Mouse (Mus musculus) limb, embryonic 13.5 days (tissue): Measurements from ENCODE around the gene Nat8f2. TPM values are rescaled to one million over a fixed set of nuclear protein-coding genes. Genes with fewer than 3 reads are reported as not detected.
"Not testable (repeated sequence)": the region's sequence is repeated elsewhere in the genome, so short reads cannot be mapped to it uniquely, and the experiment has no call there.

Source experiments
- ATAC-seq: fragments of 200-750 bp; cut with Nextera tagmentation; 2 replicates; pipeline ENCODE4 v1.8.0; 2017; ENCODE audit warnings: low read depth, moderate number of reproducible peaks, moderate TSS enrichment; ENCODE audit not compliant: low FRiP score
- H3K27ac ChIP-seq: fragments of 300-500 bp; sonication (generic); 2 replicates; pipeline ENCODE4 v1.5.1; 2015; ENCODE audit warnings: inconsistent platforms, mild to moderate bottlenecking, moderate library complexity
- H3K27me3 ChIP-seq: fragments of 300-500 bp; sonication (generic); 2 replicates; pipeline ENCODE4 v1.6.1; 2015; ENCODE audit warnings: mild to moderate bottlenecking, inconsistent platforms
- H3K36me3 ChIP-seq: fragments of 300-500 bp; sonication (generic); 2 replicates; pipeline ENCODE4 v1.6.1; 2015; ENCODE audit warnings: inconsistent platforms, mild to moderate bottlenecking, moderate library complexity
- H3K4me1 ChIP-seq: fragments of 300-500 bp; sonication (generic); 2 replicates; pipeline ENCODE4 v1.6.1; 2015; ENCODE audit warnings: inconsistent platforms
- H3K4me2 ChIP-seq: fragments of 300-500 bp; sonication (generic); replicated peaks from 2 replicates; pipeline ENCODE4 v1.6.1; 2015; ENCODE audit warnings: inconsistent platforms, mild to moderate bottlenecking, moderate library complexity
- H3K4me3 ChIP-seq: fragments of 300-500 bp; sonication (generic); 2 replicates; pipeline ENCODE4 v1.5.1; 2015; ENCODE audit warnings: moderate library complexity, mild to moderate bottlenecking, inconsistent platforms
- H3K9ac ChIP-seq: fragments of 300-500 bp; sonication (generic); 2 replicates; pipeline ENCODE4 v1.6.1; 2015; ENCODE audit warnings: mild to moderate bottlenecking, inconsistent platforms
- H3K9me3 ChIP-seq: fragments of 300-500 bp; sonication (generic); 2 replicates; pipeline ENCODE4 v1.6.1; 2016; ENCODE audit warnings: inconsistent platforms
- WGBS: fragments of 180-500 bp; shearing (Covaris S2); methylation state at CpG from one replicate; pipeline ENCODE4 v1.1.7; 2015; 5-methylcytosine and 5-hydroxymethylcytosine counted together
- polyA plus RNA-seq: library from polyadenylated mRNA; unstranded; fragments of >200 nt; fragmentation: Nextera tagmentation; extraction: Ambion mirVana; gene quantifications from 2 replicates; pipeline ENCODE4 v1.2.1, GENCODE M21; 2015

Gene Nat8f2
- polyA plus RNA-seq, 1 experiment from 2014 or later: not detected

DNA sequence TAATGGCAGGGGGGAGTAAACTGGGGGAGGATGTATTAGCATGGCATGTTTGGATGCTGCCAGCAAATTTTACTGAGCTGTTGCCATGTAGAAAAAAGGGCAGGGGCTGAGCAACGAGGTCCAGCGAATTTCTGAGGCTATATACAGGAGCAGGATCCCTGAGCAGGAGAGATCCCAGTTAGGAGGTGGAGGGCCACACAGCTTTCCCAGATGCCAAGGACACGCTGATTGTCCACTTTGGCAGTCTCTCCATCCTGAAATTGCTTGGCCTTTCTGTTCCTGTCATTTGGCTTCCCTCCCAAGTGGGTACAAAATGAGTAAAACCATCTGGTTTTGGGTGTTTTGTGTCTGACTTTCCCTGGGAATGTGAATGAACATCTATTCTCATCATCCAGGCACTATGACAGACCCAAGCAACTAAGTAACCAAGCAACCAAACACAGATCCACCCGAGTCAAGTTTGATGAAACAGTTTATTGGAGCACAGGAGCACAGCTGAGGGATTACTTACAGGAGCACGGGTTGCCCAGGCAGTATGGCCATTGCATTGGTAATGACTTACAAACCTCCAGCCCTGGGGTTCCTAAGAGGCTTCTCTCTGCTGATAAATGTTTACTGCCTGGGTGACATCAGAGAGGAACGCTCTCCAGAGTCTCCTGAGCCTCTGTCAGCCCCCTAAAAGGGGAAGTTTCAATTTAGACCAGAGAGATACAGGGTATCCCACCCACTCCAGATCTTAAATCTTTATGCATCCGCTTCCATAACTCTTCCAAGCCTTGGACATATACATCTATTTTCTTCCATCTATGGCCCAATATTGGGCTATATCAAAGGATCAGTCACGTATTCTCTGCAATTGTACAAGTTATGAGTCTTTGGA, 29.9 kb upstream of the Nat8f2 start:
- ATAC-seq, H3K27me3 ChIP-seq, H3K4me2 ChIP-seq, H3K4me3 ChIP-seq, H3K27ac ChIP-seq, H3K9ac ChIP-seq, H3K9me3 ChIP-seq, H3K4me1 ChIP-seq, H3K36me3 ChIP-seq: not testable (repeated sequence)
- WGBS: 73% methylated on average over 6 of the region's 8 CpGs

DNA sequence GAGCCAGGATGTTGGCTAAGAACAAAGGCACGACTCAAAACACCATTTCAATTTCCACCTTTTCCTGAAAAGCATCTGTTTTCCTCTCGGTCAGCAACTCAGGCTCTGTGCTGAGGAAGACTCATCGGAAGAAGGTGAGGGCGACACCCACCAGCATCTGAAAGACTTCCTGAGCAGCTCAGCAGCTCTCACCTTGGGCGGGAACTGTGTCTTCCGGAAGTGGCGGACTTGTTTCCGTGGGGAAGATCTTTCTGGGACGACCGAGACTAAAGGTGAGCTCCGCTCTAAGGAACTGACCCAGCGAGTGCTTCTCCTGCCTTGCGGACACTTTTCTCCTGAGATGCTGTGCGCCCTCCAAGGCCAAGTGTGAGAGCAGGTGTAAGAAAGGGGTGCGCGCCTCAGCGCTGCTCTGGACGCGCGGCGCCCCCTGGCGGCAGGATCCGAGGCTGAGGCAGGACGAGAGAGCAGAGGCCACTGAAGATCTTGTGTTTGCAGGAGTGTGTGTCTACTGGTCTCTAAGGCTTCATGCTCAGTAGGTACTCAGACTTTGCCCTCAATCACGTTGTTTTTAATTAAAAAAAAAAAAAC, 26.2 kb upstream of the Nat8f2 start:
- not testable (repeated sequence) for H3K36me3 ChIP-seq, H3K9ac ChIP-seq, H3K4me3 ChIP-seq, H3K27ac ChIP-seq, H3K4me2 ChIP-seq, ATAC-seq, H3K4me1 ChIP-seq, H3K27me3 ChIP-seq
- WGBS: 75% methylated on average over 25 of the region's 25 CpGs
- peaks cover 13% of the 10 kb centered on the region; the same call in 1 of the 2 replicates for H3K9me3 ChIP-seq

DNA sequence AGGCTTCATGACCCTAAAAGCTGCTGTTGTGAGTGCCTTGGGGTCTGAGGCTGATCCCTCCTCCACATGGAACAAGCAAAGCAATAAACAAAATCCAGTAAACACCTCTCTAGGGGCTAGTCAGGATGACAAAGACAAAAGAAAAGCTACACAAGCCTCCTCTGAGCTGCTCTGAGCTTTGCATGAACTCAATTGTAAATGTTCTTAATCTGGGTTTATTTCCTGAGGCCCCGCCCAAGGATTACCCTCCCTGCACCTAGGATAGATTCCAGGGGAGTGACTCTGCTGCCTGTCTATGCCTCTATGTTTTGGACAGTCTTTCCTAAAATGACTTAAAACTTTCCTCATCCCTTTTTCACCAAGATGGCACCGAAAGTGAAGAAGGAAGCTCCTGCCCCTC, 20.0 kb upstream of the Nat8f2 start:
- ATAC-seq: no peak
- Histone ChIP-seq H3K4me2 (no peak overlapping the region), H3K9ac (no peak overlapping the region), H3K27ac (no peak overlapping the region), H3K4me1 (no peaks in the 10 kb centered on the region), H3K4me3 (no peak overlapping the region), H3K9me3 (peaks cover 17% of the 10 kb centered on the region), H3K27me3 (no peaks in the 10 kb centered on the region), H3K36me3 (no peaks in the 10 kb centered on the region)
- 85% methylated on average over 2 of the region's 2 CpGs for WGBS

DNA sequence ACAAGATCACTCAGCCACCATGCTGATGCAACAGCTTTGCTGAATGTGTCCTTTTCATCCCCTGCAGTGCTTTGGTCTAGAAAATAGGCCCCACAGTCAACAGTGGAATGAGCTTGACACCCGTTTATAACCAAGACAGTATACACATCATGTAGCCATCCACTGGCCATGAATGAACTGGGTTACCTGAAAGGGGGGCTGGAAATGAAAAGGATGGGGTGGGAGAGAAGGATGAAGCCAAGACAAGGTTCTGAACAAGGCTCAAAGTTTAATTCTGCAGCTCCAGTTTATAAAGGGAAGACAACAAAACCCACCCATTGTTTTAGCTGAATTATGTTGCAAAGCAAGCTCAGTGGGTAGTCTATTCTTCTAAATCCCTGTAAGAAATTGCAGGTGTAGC, 15.4 kb upstream of the Nat8f2 start:
- ATAC-seq: no peak
- Histone ChIP-seq H3K9me3 (peaks cover 21% of the 10 kb centered on the region), H3K4me1 (no peaks in the 10 kb centered on the region)

DNA sequence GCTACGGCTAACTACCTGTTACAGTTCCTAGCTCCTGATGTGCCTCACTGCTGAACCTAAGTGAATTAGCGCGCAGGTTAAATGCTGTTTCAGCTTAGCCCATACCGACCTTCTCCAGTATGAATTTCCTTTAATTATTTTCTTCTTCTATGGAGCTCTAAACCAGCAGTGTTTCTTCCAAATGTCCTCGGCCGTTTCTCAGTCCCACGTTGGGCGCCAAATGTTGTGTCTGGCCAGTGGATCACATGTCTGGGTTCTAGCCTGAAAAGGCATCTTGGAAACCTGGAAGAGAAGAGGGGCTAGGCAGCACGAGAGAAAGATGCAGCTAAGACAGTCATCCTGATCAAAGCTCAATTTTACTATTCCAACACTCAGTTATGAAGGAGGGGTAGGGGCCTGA, 14.3 kb upstream of the Nat8f2 start:
- H3K9ac ChIP-seq, H3K27ac ChIP-seq, H3K27me3 ChIP-seq, H3K4me1 ChIP-seq, H3K4me3 ChIP-seq, H3K4me2 ChIP-seq, ATAC-seq, H3K36me3 ChIP-seq: not testable (repeated sequence)
- H3K9me3 ChIP-seq: peaks cover 21% of the 10 kb centered on the region
- 94% methylated on average over 9 of the region's 9 CpGs for WGBS

More for the DNA sequence above, 15.4 kb upstream of the Nat8f2 start:
- Histone ChIP-seq H3K27ac (no peak overlapping the region), H3K27me3 (no peaks in the 10 kb centered on the region), H3K36me3 (no peaks in the 10 kb centered on the region), H3K4me2 (no peak overlapping the region), H3K4me3 (no peak overlapping the region), H3K9ac (no peak overlapping the region)
- WGBS: 92% methylated on average over 1 of the region's 1 CpGs

DNA sequence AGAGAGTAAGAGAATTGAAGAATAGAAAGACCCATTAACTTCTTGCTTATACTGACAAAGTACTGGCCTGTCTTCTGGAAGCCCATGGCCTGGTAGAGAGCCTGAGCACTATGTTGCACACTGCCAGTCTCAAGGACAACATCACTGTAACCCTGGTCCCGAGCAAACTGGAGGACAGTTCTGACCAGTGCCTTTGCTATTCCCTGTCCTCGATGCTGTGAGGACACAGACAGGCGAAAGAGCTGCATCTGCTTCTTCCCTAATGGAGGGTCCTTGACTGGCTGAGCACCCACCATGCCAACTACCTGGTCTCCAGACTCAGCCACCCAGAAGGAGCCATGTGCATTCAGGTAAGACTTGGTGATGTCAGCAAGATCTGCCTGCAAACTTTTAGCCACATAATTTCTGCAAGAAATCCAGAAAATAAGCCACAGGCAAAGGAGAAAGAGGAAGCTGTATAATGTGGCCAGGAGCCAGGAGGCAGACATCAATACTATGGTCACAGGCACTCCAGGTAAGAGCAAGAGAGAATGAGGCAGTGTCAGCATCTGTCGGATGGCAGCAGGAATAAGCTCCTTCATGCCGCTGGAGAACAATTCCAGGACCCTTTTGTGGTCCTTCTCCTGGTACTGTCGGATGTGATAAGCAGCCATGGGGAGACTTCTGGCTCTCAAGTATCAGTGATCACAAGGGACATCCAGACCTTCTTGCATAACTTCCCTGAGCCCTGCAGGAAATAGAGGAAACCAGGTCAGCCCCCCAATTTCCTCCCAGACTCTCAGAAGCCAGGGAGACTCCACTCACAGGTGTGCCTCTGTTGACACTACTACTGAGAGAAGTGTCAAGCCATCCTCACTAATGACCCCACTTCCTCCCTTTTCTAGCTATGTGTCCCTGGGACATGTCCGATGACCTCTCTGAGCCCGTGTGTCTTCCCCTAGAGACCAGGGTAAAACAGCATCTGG, 950 bp downstream of the Nat8f2 start:
- ATAC-seq: no peak
- 80% methylated on average over 8 of the region's 8 CpGs for WGBS
- Histone ChIP-seq H3K4me3 (no peak overlapping the region), H3K4me1 (no peaks in the 10 kb centered on the region), H3K27ac (no peak overlapping the region), H3K36me3 (no peaks in the 10 kb centered on the region), H3K27me3 (no peaks in the 10 kb centered on the region), H3K9me3 (no peaks in the 10 kb centered on the region), H3K4me2 (no peak overlapping the region), H3K9ac (no peak overlapping the region)

DNA sequence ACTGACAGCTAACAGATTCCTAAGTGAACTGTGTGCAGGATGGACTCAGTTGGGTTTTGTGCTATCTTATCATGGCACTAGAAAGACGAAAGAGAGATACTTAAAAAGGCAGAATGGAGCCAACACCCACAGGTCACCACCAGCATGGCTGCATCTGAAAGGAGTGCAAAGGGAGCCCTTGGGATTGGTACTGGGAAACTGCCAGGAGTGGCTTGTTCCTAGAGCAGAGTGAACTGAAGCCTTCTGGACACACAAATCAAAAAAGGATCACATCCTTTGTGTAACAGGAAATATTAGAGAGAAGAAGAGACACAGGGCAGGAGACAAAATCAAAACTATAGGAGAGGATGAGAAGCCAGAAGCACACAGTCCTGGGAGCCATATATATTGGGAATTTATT, 2.0 kb downstream of the Nat8f2 start:
- H3K4me1 ChIP-seq, H3K9me3 ChIP-seq, H3K27ac ChIP-seq, ATAC-seq, H3K4me2 ChIP-seq, H3K4me3 ChIP-seq, H3K36me3 ChIP-seq, H3K27me3 ChIP-seq, H3K9ac ChIP-seq: not testable (repeated sequence)
- WGBS: 70% methylated on average over 1 of the region's 1 CpGs

DNA sequence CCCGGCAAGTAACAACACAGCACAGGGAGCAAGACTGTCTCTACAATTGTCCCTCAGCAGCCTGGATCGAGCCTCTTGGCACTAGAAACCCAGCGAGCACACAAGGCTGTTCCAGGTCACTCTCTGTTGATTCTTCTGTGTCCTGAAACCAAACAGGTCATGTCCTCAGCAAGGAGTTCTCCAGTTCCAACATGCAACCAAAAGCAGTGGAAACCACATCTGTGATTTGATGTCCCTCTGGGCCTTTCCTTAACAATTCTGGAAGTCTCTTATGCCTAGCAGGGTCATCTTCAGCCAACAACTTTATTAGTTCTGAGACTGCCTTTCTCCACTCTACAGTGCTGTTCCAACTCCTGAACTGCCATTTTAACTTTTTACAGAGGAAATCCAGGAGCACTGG, 2.8 kb downstream of the Nat8f2 start:
- 85% methylated on average over 3 of the region's 3 CpGs for WGBS
- not testable (repeated sequence) for ATAC-seq, H3K27me3 ChIP-seq, H3K4me3 ChIP-seq, H3K4me2 ChIP-seq, H3K27ac ChIP-seq, H3K36me3 ChIP-seq, H3K9ac ChIP-seq, H3K9me3 ChIP-seq, H3K4me1 ChIP-seq

DNA sequence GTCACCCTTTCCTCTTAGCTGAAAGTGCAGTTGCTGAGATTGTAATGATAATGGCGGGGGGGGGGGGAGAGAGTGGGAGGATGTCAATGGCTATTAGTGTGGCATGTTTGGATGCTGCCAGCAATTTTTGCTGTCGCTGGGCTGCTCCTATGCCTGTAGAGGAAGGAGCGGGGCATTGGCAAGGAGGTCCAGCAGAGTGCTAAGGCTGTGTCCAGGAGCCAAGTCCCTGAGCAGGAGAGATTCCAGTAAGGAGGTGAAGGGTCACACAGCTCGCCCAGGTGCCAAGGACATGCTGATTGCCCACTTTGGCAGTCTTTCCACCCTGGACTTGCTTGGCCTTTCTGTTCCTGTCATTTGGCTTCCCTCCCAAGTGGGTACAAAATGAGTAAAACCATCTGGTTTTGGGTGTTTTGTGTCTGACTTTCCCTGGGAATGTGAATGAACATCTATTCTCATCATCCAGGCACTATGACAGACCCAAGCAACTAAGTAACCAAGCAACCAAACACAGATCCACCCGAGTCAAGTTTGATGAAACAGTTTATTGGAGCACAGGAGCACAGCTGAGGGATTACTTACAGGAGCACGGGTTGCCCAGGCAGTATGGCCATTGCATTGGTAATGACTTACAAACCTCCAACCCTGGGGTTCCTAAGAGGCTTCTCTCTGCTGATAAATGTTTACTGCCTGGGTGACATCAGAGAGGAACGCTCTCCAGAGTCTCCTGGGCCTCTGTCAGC, 3.9 kb downstream of the Nat8f2 start:
- H3K9ac ChIP-seq, H3K27ac ChIP-seq, H3K4me1 ChIP-seq, H3K9me3 ChIP-seq, ATAC-seq, H3K4me2 ChIP-seq, H3K4me3 ChIP-seq, H3K36me3 ChIP-seq, H3K27me3 ChIP-seq: not testable (repeated sequence)
- 67% methylated on average over 6 of the region's 7 CpGs for WGBS

DNA sequence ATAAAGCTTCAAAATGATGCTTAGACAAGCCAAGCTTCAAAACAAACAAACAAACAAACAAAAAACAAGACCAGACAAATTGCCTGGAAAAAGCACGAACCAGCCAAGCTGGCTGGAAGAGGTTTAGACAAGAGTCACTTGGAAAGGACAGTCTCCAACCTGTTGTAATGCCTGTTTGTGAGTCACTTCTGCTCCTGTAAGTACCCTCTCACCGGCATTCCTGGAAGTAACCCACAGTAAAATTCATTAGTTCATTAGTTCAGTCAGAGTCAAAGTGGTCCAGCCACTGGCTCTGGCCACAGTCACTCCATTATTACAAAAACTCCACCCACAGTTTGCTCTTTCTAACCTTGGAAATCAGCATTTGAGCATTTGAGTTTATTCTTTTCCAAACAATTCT, 5.1 kb downstream of the Nat8f2 start:
- H3K9ac ChIP-seq: no peak overlapping the region

DNA sequence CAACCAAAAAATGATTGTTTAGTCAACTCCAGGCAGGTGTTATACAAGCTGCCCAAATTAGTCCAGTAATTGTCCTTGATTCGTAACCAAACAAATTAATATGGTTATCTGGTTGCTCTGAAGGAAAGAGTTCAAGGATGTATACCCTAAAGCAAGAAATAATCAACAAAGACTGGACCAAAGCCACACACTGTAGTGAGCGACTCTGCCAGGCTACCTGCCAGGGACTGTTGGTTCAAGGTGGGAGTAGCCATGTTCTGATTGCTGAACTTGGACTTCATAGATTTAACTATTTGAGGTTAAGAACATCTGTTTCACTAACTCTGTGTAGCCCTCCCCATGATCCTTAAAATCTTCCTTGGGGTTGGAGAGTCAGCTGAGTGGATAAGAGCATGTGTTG, 5.8 kb downstream of the Nat8f2 start:
- no peak overlapping the region for H3K27ac ChIP-seq
- no peaks in the 10 kb centered on the region for H3K36me3 ChIP-seq
- no peak for ATAC-seq
- H3K4me3 ChIP-seq: no peak overlapping the region
- 89% methylated on average over 2 of the region's 2 CpGs for WGBS
- H3K4me1 ChIP-seq: no peaks in the 10 kb centered on the region
- no peaks in the 10 kb centered on the region for H3K27me3 ChIP-seq
- H3K9me3 ChIP-seq: no peaks in the 10 kb centered on the region
- H3K9ac ChIP-seq: no peak overlapping the region
- no peak overlapping the region for H3K4me2 ChIP-seq

More for the DNA sequence above, 5.1 kb downstream of the Nat8f2 start:
- 86% methylated on average over 2 of the region's 2 CpGs for WGBS
- no peak for ATAC-seq
- H3K4me3 ChIP-seq: no peak overlapping the region
- no peaks in the 10 kb centered on the region for H3K9me3 ChIP-seq
- H3K27me3 ChIP-seq: no peaks in the 10 kb centered on the region
- no peaks in the 10 kb centered on the region for H3K4me1 ChIP-seq
- H3K36me3 ChIP-seq: no peaks in the 10 kb centered on the region
- H3K4me2 ChIP-seq: no peak overlapping the region
- H3K27ac ChIP-seq: no peak overlapping the region
